In the genomic region with DNA sequence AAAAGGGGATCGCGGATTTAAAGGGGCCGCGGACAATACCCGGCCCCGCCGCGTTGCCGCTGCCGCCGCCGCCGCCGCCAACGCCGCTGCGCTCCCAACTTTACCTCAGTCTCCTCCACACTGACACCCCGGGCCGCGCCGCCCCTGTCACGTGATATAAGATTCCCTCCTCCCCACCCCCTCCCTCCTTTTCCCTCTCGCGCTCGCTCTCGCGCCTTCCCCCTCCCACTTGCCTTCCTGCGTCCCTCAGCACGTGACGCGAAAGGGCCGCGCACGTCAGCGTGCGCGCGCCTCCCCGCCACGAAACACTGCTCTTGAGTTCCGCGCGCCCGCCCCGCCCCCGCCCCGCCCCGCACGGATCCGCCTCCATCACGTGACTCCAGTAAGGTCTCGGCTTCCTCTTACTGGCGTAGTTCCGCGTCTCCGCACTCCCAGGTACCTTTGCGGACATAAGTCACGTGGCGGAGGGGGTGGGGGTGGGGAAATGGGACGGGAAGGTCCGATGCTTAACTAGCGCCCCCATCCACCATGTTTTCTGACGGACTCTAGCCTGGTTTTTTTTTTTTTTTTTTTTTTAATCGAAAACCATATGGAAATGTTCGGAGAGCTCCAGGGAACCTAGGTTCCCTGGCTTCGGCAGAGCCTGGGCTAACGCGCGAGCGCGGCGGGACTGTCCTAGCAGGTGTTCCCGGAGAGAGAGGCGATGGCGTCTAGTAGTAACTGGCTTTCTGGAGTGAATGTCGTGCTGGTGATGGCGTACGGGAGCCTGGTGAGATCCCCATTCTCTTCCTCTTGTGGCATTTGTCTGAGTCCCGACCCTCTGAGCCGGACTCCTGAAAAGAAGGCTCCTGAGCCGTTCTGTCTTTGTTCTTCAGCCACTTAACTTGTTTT, we compare ENCODE assay signal across 8 mouse cellular contexts. TPM values are rescaled to one million over a fixed set of nuclear protein-coding genes. Genes with fewer than 3 reads are reported as not detected.
DNase-seq lines count a peak whose midpoint lies in the region; ATAC-seq lines count a peak whose summit lies in the region.

A gene (minus strand): TSS at position 278 of the 891 bp plus-strand sequence.

- peak within 1 kb of the TSS; percentile 93 for H3K27ac ChIP-seq in forebrain, embryonic 14.5 days (ENCODE audit: low read depth, low read length)
- peak within 1 kb of the TSS; percentile 95 for H3K27ac ChIP-seq in neural tube, embryonic 15.5 days (replicated peaks)

- H3K9me3 ChIP-seq in forebrain, embryonic 14.5 days (replicated peaks; ENCODE audit: control insufficient read depth, low read length): no peaks in the 10 kb centered on the region
- H3K9me3 ChIP-seq in neural tube, embryonic 15.5 days (replicated peaks): no peaks in the 10 kb centered on the region

- peaks cover 29% of the 10 kb centered on the region for H3K36me3 ChIP-seq in forebrain, embryonic 14.5 days (ENCODE audit: control insufficient read depth, insufficient read depth, low read length)
- H3K36me3 ChIP-seq in neural tube, embryonic 15.5 days: peaks cover 26% of the 10 kb centered on the region

- peak within 1 kb of the TSS; percentile 97 for H3K9ac ChIP-seq in forebrain, embryonic 14.5 days (ENCODE audit: low read length)
- H3K9ac ChIP-seq in neural tube, embryonic 15.5 days (replicated peaks): peak within 1 kb of the TSS; percentile 99

- peak within 1 kb of the TSS; percentile 88 for H3K4me3 ChIP-seq in forebrain, embryonic 14.5 days (ENCODE audit: low read depth, low read length)
- H3K4me3 ChIP-seq in neural tube, embryonic 15.5 days (replicated peaks): peak within 1 kb of the TSS; percentile 89

- no peaks in the 10 kb centered on the region for H3K27me3 ChIP-seq in forebrain, embryonic 14.5 days (replicated peaks; ENCODE audit: control insufficient read depth, insufficient read depth, low read length)
- no peaks in the 10 kb centered on the region for H3K27me3 ChIP-seq in neural tube, embryonic 15.5 days (replicated peaks)

- ATAC-seq in forebrain, embryonic 14.5 days: peak; percentile 92
- ATAC-seq in neural tube, embryonic 15.5 days (ENCODE audit: low FRiP score): peak; percentile 95

- intact Hi-C loops in heart, postnatal 14 days (cut with DNase I): loop anchor here (2.0 kb wide), 1 partner anchor 26 kb away; no protein-coding TSS in a partner anchor

- WGBS in forebrain, embryonic 14.5 days: under 1% methylated on average over 72 of the region's 81 CpGs
- under 1% methylated on average over 80 of the region's 81 CpGs for WGBS in neural tube, embryonic 15.5 days

- peaks cover 26% of the 10 kb centered on the region for H3K4me1 ChIP-seq in forebrain, embryonic 14.5 days (ENCODE audit: control insufficient read depth, insufficient read depth, low read length)
- H3K4me1 ChIP-seq in neural tube, embryonic 15.5 days: peaks cover 39% of the 10 kb centered on the region

- peak within 1 kb of the TSS; percentile 83 for H3K4me2 ChIP-seq in forebrain, embryonic 14.5 days (ENCODE audit: low read length)
- H3K4me2 ChIP-seq in neural tube, embryonic 15.5 days: peak within 1 kb of the TSS; percentile 71

- peak; percentile 99 for DNase-seq in ES-CJ7 (ENCODE audit: low read depth, low spot score)
- DNase-seq in cerebellum, adult 11 months: peak; percentile 93
- peak; percentile 99 for DNase-seq in forebrain, embryonic 14.5 days (ENCODE audit: low spot score)
- DNase-seq in heart, postnatal 14 days: peak; percentile 93 to 94
- peak; percentile 95 for DNase-seq in layer of hippocampus, adult 11-12 months (ENCODE audit: low spot score)
- peak; percentile 94 to 95 for DNase-seq in lung, adult 18-20 months
- peak; percentile 96 for DNase-seq in testis, postnatal 14 days (ENCODE audit: low spot score)

RNA-seq across cellular contexts. Expression of the gene that starts here (rescaled TPM):
- polyA plus RNA-seq in forebrain, embryonic 14.5 days (2014; fragmentation: Nextera tagmentation; extraction: Ambion mirVana): 132 and 139 TPM in 2 replicates
- total RNA-seq in heart, postnatal 14 days (2021): 100 to 1,000 TPM; 119 to 130 TPM
- 122 and 129 TPM in 2 replicates for polyA plus RNA-seq in neural tube, embryonic 15.5 days (2015; fragmentation: Nextera tagmentation; extraction: Ambion mirVana)

Comparison
In these comparisons a context has a peak if more than half of its experiments do, and no peak if none do; other contexts are left out.
1. Peak in every context shown above with its lines: DNase-seq, ATAC-seq, H3K4me3 ChIP-seq and H3K27ac ChIP-seq.